Mouse (Mus musculus) liver, postnatal 0 days (tissue): ENCODE measurements around the gene Miox.

Experiments used
- CTCF ChIP-seq: sonication (generic); IDR thresholded peaks from 2 replicates; pipeline ENCODE4 v1.5.1; 2016; ENCODE audit warnings: antibody characterized with exemption, low read depth
- EP300 ChIP-seq: IDR thresholded peaks from 2 replicates; pipeline ENCODE4 v1.6.1; 2016; ENCODE audit warnings: antibody characterized with exemption, low read depth, mild to moderate bottlenecking

- TF ChIP-seq CTCF (no peak), EP300 (no peak)
Observed at GRCm38 (mm10) chr15:89356372-89356771, 22.2 kb downstream of the Miox start.
